Mouse (Mus musculus) brown adipose tissue, adult 24 weeks (tissue): ENCODE results near the gene Esrrg. TPM values are rescaled to one million over a fixed set of nuclear protein-coding genes. Genes with fewer than 3 reads are reported as not detected.

Experiments
- H3K27ac ChIP-seq: fragments of 200-500 bp; replicated peaks from 2 replicates; pipeline ENCODE4 v1.5.1; 2012; ENCODE audit warnings: low read depth, mild to moderate bottlenecking, low read length
- H3K4me1 ChIP-seq: fragments of 200-500 bp; 2 replicates; pipeline ENCODE4 v1.6.1; 2012; ENCODE audit warnings: low read length, mixed read lengths; ENCODE audit not compliant: control insufficient read depth, insufficient read depth, insufficient read length
- H3K4me3 ChIP-seq: fragments of 200-500 bp; 2 replicates; pipeline ENCODE4 v1.5.1; 2012; ENCODE audit warnings: low read depth, mild to moderate bottlenecking, low read length, moderate library complexity; ENCODE audit not compliant: insufficient read depth
- polyA plus RNA-seq: library from polyadenylated mRNA; stranded (reverse); fragments of >200 nt; gene quantifications from 2 replicates; pipeline ENCODE4 v1.2.4, GENCODE M21; 2012; ENCODE audit not compliant: missing spikeins, insufficient read depth, insufficient read length

The Esrrg gene
- polyA plus RNA-seq, 1 experiment = 12.5 TPM

GRCm38 (mm10) chr1:188000189-188000588 is 391.6 kb downstream of the Esrrg start:
- Histone ChIP-seq H3K27ac (no peak overlapping the region), H3K4me1 (no peaks in the 10 kb centered on the region), H3K4me3 (no peak overlapping the region)

- Histone ChIP-seq H3K4me1 (no peaks in the 10 kb centered on the region), H3K27ac (no peak overlapping the region)
These were observed 398.4 kb downstream of the Esrrg start for GRCm38 (mm10) chr1:188006820-188007491.

DNA sequence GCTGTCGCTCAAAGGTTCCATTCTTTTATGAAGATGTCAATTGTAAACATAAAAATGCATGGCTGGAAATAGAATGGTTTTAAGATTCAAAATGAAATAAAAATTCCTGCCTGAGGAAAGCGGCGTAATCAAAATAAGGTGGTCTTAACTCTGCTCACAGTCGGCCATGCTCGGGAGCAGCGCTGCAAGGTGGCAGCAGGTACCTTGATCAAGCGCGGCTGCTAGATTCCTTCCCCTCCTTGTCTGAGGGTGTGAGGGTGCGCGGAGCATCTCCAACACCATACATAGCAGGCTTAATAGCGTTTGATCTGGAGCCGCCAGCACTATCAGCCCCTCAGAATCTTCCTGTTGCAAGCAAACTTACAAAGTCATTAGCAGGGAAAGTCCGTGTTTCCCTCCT is 399.9 kb downstream of the Esrrg start:
- H3K27ac ChIP-seq = no peak overlapping the region

More at GRCm38 (mm10) chr1:188006820-188007491, 398.4 kb downstream of the Esrrg start:
- no peak overlapping the region for H3K4me3 ChIP-seq

DNA sequence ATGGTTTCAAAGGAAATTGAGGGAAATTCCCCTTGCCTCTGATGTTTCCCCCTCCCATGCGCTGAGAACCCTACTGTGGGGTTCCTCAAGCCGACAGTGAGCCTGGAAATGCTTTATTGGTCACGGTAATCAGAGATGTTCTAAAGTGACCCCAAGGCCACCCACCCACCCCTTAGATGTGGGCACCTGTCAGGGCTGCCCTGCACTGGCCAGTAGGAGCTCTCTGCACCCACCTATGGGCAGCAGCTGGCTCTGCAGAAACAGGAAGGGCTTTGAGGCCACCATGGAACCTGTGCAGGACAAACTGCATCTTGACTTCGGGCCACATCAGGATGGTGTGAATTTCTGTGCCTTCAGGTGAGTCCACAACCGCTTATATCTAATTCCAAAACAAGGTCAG is 401.3 kb downstream of the Esrrg start:
- H3K27ac ChIP-seq = no peak overlapping the region
- H3K4me1 ChIP-seq = no peaks in the 10 kb centered on the region
- H3K4me3 ChIP-seq = no peak overlapping the region

More for the DNA sequence above, 399.9 kb downstream of the Esrrg start:
- no peaks in the 10 kb centered on the region for H3K4me1 ChIP-seq
- H3K4me3 ChIP-seq = no peak overlapping the region

GRCm38 (mm10) chr1:188010860-188011259 is 402.3 kb downstream of the Esrrg start:
- H3K27ac ChIP-seq = no peak overlapping the region
- H3K4me3 ChIP-seq = no peak overlapping the region
- H3K4me1 ChIP-seq = no peaks in the 10 kb centered on the region

DNA sequence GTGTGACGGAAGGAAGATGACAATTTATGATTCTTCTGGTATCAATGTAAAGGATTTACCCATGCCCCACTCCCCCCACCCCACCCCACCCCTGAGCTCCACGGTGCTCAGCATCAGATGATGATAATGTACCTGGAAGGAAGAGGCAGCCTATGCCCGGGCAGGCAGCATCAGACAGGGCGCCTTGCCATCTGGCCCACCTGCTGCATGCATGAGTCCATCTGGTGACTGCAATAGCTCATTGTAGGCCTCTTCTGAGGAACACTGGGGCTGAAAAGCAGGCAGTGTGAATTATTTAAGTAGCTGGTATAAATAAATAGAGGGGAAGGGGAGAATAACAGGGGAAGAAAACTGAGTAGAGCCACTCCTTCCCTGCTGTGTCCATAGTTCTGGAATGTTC is 405.8 kb downstream of the Esrrg start:
- Histone ChIP-seq H3K27ac (no peak overlapping the region), H3K4me3 (no peak overlapping the region), H3K4me1 (no peaks in the 10 kb centered on the region)

DNA sequence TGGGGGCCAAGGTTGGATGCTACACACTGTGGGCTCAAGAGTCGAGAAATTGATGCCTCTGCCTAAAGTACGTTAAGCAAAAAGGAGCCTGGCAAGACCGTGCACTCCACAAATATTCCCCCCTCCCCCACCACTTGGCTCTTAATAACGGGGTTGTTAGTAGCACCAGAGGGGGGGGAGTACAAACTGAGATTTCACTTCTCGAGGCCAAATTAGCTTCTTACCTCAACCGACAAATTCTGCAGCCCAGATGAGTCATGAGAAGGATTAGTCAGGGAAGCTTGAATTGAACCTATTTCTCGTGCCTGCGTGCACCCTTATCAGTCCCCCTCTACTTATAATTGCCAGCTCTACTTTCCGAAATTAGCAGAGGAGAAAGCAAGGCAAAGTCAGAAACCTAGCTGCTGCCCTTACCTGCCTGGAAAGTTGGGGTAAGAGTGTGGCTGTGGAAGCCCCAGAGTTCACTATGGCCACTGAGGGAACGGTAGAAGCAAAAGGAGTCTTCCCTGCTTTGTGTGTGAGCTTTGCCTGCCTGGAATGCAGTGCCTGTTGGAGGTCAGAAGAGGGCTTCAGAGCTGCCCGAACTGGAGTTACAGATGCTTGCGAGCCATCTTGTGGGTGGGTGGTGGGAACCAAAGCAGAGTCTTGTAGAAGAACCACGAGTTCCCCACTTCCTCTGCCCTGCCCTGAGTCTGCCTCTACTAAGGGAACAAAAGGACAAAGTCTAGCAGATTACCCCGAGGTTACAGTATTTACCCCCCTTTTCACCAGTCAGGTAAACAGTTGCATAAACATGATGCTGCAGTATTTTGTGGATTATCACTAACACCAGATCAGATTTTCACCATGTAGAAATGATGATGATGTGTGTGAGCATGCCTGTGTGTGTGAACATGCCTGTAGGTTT is 409.6 kb downstream of the Esrrg start:
- no peak overlapping the region for H3K27ac ChIP-seq
- H3K4me3 ChIP-seq = no peak overlapping the region

DNA sequence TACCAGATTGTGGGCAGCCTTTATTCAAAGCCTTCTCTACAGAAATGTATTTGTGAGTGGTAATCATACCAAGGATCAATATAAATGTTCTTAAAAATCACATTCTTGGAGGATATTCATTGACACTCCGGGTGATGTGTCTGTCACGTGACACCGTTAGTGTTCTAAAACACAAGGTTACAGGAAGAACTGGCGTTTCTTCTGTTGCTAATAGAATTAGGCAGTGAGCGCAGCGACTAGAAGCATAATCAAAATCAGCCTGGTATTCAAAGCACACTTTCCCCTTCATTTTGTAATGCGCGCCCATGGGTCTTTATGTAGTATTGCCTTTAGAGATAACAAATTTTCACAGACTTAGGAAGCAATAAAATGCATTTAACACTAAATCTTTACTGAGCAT is 420.6 kb downstream of the Esrrg start:
- Histone ChIP-seq H3K4me3 (no peak overlapping the region), H3K4me1 (no peaks in the 10 kb centered on the region), H3K27ac (no peak overlapping the region)

More for the DNA sequence above, 409.6 kb downstream of the Esrrg start:
- no peaks in the 10 kb centered on the region for H3K4me1 ChIP-seq

GRCm38 (mm10) chr1:188030116-188030515 is 421.5 kb downstream of the Esrrg start:
- H3K4me1 ChIP-seq = no peaks in the 10 kb centered on the region
- no peak overlapping the region for H3K27ac ChIP-seq
- H3K4me3 ChIP-seq = no peak overlapping the region

- Histone ChIP-seq H3K27ac (no peak overlapping the region), H3K4me1 (no peaks in the 10 kb centered on the region), H3K4me3 (no peak overlapping the region)
These were observed 422.7 kb downstream of the Esrrg start for GRCm38 (mm10) chr1:188031276-188031675.

DNA sequence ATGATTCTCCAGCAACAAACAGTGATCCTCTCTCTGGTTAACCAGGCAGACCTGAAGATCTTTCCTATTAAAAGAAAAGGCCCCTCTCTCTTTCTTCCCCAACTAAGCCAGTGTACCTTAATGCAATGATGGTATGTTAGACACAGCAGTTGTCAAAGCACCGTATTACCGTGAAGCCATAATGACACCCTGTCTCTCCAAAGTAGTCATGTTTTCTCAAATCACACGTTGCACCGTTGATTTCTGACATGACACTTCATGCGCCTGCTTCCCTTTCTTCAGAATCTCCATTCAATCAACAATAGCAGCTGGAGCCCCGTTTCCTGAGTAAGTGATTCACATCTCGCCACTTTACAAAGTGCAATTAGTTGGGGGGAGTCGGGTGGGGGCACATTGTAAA is 427.4 kb downstream of the Esrrg start:
- H3K4me1 ChIP-seq = no peaks in the 10 kb centered on the region
- H3K4me3 ChIP-seq = no peak overlapping the region
- H3K27ac ChIP-seq = no peak overlapping the region

DNA sequence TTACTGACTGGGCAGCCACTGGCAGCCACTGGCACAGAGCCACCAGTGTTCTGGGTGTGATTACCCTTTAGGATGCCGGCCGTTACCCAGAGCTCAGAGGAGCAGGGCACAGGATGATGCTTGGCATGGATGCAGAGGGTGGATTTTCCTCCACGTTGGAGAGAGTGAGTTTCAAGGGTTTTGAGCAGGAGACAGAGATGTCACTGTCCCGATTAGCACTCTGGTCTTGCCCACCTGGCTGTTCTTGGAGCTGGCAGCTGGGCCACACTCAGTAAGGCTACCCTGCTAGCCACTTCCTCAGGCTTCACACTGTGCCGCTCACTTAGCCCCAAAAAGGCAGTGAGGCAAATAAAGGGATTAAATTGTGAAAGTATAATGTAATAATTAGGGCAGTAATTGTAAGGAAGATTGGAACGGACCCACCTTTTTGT is 438.1 kb downstream of the Esrrg start:
- Histone ChIP-seq H3K4me3 (no peak overlapping the region), H3K27ac (no peak overlapping the region), H3K4me1 (no peaks in the 10 kb centered on the region)

DNA sequence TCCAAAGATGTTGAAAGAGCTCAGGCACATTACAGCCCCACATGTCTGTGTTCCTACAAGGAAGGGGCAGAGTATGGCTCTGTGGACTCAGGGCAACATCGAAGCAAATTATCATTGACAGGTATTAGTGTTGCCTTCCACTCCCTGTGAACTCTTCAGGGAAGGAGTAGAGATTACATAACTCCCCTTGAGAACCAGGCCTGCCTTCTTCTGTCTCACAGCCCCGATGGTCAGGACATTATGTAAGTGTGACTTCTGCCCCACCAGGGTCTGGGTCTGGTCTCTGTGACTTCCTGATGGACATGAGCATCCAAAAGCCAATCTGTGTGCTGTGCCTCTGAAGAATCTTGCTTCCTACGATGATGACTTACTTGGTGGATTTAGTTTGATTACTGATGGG is 438.6 kb downstream of the Esrrg start:
- Histone ChIP-seq H3K4me3 (no peak overlapping the region), H3K4me1 (no peaks in the 10 kb centered on the region), H3K27ac (no peak overlapping the region)

GRCm38 (mm10) chr1:188055888-188056287 is 447.3 kb downstream of the Esrrg start:
- H3K4me1 ChIP-seq = 0 out of 2 replicates have a peak, but pooled peaks cover 3% of the 10 kb centered on the region
- peak overlapping the region; percentile 15; the same call in 1 of the 2 replicates for H3K4me3 ChIP-seq
- H3K27ac ChIP-seq = no peak overlapping the region

- H3K27ac ChIP-seq = no peak overlapping the region
- no peak overlapping the region for H3K4me3 ChIP-seq
- peaks cover 6% of the 10 kb centered on the region for H3K4me1 ChIP-seq
These were observed 449.3 kb downstream of the Esrrg start for GRCm38 (mm10) chr1:188057892-188058291.
